Mouse (Mus musculus) cerebellum, adult (tissue): ENCODE measurements around the gene Cald1.
A peak's percentile ranks its signal among the peaks of the same experiment; 100 is the strongest.

Experiments
- ATAC-seq: cut with Nextera tagmentation; 2 replicates; pipeline ENCODE4 v1.9.2; 2017; ENCODE audit warnings: mild to moderate bottlenecking, moderate library complexity, mixed read lengths; ENCODE audit not compliant: insufficient number of reproducible peaks, low FRiP score, low TSS enrichment

Gene Cald1

DNA sequence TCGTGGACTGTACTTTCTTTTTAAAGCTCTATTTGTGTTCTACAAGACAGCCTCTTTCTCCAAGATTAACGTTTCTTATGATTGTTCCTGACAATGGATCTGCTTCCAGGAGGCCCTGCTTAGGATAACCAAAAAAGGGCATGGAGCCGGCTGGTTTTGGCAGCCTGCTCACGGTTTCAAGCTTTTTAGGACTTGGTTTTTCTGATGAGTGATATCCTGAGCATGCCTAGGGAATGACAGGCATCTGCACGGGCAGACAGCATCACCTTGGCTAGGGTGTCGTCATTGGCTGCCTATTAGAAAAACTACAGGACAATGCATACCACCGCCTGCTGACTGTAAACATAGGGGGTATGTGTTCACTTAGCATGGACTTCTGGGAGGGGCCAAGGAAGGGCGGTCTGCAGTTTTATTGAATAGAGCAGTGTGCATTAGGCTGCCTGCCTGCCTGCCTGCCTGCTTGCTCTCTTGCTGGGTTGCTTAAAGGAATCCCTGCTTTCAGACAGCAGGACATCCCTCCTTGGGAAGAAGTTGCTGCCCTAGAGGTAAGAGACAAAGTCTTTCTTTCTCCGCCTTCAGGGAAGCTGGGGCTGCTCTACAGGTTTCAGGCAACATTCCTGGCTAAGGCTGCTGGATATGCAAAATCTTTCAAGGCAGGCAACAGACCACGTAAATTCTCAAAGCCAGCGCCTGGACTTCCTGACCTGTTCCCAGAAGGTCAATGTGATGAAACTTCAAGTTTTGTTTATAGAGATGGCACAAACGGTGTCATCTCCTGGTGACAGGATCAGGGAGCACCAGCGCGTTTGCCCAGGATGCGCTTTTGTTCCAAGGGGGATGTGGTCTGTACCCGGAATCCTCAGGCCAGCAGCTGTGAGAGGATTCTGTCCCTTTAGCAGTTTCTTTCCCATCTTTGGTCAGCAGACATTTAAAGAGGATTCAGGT, at the start of gene Cald1:
Gene Cald1, plus strand, starts transcription at position 380 of the 945 bp plus-strand sequence.
- ATAC-seq: no peak

DNA sequence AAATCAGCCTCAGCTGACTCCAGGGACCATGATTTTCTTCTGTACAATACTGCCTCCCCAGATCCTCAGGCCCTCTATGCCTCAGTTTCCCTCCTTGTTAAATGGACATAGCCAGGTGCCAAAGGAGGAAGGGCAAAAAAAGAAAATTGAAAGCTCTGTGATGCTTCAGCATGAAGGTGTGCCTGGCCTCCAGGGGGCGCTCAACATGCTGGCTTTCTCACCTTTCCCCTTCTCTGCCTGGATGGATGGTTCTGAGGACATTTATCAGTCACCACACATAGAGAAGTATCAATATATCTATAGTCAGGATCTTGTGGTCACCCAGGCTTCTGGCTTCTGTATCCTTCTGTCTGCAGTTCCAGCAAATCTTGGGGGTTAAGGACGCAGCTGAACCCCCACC, 49.3 kb upstream of the Cald1 start:
- ATAC-seq: peak; percentile 69; the same call in 1 of the 2 replicates

DNA sequence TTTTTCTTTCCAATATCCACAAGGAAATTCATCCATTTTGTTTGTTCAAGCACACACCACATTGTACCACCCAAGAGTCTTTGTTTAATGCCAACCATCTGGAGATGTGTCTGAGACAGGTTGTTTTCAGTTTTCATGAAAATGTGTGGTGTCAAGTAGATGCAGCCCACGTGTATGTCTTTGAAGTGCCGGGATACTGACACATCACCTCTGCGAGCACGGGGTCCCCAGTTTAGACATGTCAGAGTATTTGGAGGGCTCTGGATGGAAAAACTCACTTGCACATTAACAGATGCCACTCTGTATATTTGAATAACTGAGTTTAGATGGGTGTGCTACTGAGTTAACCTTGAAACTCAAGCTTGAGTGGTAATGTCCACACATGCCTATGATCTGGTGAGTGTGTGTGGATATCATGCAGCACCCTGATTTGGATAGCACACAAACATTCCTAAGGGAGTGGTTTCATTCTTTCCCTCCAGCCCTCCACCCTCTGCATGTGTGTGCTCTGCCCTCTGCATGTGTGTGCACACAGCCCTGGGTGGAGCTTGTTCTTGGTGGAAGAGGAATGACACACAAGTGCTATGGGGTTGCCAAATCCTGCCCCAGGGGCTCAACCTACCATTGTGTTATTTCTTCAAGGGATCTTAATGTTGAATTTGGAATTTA, 45.7 kb upstream of the Cald1 start:
- ATAC-seq: no peak

DNA sequence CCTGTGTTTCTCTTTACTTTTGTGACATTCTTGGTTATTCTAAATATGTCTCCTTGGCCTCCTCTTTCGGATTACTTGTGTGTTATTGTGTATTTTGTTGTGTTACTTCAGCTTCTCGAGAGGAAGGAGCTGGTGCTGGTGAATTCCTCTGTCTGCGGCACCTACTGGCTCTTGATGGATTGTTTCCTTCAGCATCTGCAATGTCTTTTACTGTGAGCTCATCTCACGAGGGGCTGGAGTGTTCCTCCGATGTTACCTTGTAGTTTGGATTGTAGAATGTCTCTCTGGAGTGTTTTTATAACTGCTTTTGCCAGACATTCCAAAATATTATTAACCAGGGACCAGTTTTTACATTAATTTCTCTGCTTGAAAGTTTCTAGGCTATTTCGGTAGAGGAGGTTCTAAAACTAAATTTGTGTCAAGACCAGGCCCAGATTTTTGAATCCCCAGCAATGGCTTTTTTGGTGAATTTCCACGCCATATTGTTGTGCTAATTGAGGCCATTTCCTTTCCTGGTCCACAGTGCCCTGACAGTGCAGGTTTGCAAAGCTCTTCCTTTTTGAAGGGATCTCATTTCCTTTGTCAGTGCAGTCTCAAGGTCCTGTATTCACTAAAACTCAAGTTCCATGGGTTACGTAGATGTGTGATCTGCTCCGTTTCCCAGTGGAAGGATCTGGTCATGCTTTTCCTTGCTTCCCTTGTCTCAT, 43.9 kb upstream of the Cald1 start:
- no peak for ATAC-seq

DNA sequence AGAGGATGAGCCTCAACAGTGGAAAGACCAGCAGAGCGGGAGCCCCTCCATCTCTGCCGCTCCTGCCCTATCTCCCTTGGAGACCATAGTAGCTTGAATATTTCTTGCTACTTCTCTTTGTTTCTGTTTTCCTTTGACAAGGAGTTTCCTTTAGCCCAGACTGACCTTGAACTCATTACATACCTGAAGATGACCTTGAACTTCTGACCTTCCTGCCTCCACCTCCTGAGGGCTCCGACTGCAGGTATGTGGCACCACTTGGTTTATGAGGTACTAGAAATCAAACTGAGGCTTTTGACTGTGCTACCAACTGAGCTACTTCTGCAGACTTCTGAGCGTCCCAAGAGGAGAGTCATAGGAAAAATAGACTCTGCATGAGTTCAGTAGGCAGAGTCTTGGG, 38.8 kb upstream of the Cald1 start:
- ATAC-seq: no peak

DNA sequence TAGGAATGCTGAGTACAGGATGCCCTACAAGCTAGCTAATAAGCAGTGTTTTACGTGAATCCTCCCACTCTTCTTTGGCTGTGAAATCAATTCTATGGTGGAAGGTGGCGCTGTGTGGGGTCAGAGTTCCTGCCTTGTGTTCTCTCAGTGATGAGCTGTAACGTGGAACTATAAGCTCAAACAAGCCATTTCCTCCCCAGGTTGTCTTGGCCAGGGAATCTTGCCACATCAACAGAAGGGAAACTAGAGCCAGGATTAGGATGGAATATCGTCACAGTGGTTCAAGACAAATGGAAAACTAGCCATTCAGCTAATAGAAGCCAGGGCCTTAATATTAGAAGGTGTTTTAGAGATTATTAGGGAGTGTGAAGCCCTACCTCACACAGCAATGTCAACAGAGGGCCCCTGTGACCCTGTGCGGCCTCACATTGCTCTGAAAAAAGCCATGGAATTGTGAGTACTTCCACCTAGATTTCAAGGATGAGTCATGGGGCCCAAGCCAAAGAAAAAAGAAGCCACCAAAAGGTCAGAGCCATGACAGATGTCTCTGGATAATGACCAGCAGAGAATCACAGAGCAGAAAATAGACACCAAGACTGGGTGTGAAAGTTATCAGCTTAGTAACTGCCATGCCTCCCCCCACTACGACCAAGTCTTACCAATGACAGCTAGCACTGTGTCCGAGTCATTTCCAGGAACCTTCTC, 33.0 kb upstream of the Cald1 start:
- peak; percentile 58; the same call in 1 of the 2 replicates for ATAC-seq

DNA sequence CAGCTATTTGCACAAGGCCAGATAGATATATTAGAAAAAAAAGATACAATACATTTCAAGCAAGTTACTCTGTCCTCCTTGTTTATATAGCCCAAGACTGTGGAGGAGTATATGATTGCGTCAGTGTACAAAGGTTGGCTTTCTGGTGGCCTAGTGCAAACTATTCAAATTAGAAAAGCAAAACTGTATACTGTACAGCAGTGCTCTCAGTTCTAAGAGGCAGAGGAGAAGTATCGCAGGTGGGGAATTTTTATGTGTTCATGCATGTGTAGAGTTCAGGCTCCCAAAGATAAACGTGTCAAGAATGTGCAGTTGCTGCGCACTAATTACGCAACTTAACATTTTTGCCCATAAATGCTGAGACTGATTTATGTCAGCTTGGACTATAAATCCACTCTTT, 31.0 kb upstream of the Cald1 start:
- ATAC-seq: no peak

DNA sequence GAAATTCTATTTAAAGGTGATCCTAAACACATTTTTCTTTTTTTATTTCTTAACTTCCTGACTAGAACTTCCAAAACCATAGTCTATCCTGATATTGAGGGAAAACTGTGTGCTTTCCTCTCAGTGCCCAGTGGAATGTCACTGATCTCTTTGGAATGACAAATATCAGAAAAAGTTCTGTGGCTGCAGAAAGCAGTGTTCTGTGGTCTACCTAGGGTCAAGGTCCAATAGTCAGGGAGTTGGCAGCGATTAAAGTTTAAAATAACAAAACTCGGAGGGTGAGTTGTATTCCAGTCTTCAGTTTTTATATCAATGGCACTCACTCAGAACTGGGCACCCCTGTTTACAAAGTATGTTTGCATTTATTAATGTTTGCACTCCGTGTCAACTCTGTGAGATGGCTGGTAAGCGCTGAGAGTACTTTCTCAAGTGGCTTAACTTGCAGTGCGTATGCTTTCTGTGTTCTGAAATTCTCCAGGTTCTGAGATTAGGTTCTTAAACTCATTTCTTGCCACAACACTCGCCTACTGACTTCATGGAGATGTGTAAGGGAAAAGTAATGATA, 18.7 kb upstream of the Cald1 start:
- ATAC-seq: no peak

DNA sequence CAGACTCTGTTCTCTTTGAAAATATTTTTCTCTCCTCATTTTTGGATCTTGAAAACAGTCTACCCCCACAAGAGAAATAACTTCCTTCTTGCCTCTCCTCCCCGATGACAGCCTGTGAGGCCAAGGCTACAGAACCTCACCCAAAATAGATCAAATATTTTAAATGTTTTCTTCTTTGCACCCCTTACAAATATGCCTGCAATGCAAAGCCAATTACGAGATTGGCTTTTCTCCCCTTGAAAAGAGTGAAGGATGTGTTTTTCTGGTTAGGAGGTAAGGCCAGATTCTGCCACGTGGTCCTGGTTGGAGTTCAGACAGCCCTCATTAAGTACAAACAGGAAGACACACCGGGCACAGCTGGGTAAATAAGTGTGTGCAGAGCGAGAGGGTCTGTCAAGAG, 14.9 kb upstream of the Cald1 start:
- ATAC-seq: no peak

DNA sequence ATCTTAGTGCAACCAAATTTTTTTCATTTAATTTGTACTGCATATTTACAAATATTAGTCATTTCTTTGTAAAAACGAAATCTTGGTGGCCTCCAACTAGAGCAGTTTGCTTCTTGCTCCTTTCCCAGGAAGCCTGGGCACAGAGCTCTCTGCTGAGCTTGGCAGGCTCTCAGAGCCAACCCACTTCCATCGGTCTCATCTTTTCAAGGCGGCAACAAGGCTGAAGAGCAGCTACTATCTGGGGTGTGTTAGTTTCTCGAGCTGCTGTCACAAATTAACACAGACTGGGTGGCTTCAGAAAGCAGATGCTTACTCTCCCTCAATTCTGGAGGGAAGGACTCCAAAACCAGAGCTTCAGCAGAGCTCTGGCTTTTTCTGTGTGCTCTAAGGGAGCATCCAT, 10.2 kb upstream of the Cald1 start:
- no peak for ATAC-seq

DNA sequence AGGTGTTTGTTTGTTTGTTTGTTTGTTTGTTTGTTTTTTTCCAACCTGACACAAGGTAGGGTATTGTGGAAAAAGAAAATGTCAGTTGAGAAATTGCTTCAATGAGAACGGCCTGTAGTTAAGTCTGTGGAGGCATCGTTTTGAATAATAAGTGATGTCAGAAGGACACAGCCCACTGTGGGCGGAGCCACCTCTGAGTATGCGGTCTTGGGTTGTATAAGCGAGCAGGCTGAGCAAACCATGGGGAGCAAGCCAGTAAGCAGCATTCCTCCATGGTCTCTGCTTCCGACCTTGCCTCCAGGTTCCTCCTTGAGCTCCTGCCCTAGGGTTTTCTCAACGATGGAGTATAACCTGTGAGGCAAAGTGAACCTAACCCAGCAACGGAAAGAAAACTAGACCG, 7.6 kb upstream of the Cald1 start:
- no peak for ATAC-seq

DNA sequence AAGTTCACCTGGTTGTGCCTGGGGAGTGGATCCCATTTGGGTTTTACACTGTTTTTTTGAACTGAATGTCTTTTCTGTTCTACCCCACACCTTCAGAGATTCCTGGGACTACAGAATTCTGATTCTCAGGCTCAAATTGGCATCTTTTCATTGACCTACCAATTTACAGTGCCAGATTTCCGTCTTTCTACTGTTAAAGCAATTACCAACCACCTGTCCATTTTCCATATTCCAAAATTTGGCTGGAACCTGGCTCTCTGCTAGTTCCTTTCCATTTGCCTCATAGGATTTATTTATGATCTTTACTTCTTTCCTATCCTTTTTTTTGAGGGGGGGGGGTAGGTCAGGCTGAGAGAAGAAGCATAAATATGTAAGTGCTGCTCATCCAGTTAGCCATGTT, 4.9 kb upstream of the Cald1 start:
- peak; percentile 73 for ATAC-seq

DNA sequence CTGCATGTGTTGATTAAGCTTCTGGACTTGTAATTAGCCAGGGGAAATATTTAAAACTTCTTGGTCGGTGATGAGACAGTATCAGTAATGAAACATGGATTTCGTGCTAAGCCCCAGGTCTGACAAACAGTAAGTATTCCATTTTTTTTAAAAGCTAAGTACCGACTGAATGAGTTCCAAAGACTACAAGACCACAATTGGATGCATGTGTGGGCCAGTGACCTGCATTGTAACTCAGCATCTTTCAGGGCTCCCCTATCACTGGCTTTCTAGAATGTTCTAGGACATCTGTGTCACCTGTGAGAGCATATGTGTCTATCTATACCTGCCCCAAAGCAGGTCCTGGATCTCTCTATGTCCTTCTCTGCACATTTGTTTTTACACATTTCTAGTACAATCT, 984 bp upstream of the Cald1 start:
- no peak for ATAC-seq

DNA sequence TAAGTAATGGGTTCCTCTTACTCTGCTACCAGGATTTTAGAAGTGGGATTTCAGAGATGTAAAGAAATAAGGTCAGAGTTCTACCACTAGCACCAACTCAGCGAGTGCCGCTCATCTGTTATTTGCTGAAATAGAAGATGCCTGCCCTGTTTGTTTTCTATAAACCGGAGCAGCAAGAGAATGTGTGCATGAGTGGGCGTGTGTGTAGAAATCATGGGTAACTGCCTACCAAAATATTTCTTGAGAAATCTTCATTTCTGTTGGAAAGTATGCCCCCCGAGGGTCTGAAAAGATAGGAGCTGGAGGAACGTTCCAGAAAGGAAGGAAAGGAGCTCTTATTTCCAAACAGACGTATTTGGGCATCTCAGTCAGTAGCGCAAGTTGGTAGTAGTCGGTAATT, 871 bp downstream of the Cald1 start:
- no peak for ATAC-seq

DNA sequence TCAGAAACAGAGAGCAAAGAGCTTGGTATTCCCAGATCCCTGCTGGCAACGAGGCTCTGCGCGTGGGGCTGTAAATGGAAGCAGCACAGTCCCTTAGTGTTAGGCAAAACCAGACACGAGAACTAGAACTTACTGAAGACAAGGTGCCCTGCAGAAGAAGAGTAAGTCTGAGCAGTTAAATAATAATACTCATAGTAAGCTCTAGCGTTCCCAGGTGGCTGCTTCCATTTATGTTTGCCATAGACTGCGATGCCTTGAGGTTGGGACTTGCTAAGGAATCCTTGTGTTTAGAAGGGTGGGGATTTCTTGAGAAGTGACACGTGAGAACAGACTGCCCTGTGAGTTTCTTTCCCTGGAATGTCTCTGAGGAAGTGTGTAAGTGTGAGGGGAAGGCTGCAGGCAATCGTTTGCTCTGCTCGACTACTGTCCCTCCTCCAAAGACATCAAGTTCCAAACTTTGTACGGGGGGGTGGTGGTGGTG, 1.4 kb downstream of the Cald1 start:
- no peak for ATAC-seq

DNA sequence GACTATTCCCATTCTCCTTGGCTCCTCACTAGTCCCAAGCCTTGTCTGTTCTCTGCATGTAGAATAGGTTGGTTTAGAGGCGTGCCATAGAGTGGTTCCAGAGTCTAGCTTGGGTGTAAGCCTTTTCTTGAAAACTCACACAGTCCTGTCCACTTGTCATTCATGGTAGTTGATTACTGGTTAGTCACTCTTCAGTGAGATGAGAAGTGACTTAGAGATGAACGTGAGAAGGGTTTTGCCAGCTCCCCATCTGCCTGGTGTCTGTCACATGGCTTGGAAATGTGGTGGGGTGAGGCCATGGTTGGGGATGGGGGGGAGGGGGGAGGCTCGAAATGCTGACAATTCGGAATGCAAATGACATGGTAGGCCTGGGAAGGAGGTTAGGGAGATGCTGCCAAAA, 2.5 kb downstream of the Cald1 start:
- no peak for ATAC-seq

DNA sequence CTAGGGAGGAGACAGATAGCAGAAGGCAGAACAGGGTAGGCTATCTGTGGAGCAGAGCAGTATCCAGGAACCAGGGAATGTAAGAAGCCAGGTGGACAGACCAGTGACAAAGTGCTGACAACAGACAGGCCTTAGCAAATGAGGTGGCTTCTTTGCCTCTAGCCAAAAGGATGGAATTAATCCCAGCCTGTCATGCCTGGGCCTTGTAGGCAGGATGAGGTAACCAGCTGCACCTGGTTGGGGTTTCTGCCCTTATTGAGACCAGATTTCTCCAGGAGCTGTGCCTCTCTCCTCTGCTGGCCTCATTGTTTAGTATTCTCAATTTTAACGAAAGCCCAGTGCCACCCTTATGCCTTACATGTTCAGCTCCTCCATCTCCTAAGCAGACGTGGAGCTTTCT, 3.8 kb downstream of the Cald1 start:
- ATAC-seq: no peak

DNA sequence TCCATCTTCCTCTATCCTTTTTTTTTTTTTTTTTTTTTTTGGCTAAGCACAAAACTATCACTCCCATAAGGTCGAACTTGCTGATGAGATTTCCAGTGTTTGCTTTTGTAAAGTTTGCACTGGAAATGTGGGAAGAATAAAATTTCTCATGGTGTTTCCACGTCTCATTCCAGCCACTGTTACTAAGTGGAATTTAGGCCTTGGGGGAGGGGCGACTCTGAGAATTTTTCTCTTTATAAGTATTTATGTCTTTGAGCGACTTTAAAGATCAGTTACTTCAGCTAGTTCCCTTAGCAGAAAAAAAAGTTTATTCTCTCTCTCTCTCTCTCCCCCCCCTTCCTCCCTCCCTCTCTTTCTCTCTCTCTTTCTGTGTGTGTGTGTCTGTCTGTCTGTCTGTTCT, 8.1 kb downstream of the Cald1 start:
- no peak for ATAC-seq

DNA sequence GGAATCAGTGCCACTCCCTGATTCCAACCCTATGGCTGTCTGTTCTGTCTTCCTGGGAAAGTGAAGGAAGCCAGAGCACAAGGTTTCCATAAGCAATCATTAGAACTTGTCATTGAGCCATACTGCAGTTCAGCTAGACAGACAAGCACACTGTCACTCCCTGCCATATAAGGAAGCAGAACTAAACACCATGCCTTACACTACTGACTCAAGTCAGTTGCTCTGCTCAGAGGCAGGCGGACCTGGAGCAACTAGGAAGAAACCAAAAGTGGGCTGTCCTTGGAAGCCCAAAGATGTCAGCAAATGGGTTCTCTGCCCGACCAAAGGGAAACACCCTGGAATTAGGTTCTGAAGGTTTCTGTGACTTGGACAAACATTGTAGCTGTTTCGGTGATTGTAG, 10.3 kb downstream of the Cald1 start:
- ATAC-seq: no peak
